Mouse (Mus musculus) kidney, adult 2 months (tissue): ENCODE measurements around the gene Rab25. TPM values are rescaled to one million over a fixed set of nuclear protein-coding genes. Genes with fewer than 3 reads are reported as not detected.

Experiments
- DNase-seq: peaks from one replicate; pipeline ENCODE4 v3.0.0; 2021
- H3K27ac ChIP-seq: fragments of 200-500 bp; 2 replicates; pipeline ENCODE4 v1.5.1; 2012; ENCODE audit warnings: low read depth, low read length, control low read depth, inconsistent platforms; ENCODE audit not compliant: insufficient read depth
- H3K27me3 ChIP-seq: fragments of 200-500 bp; replicated peaks from 2 replicates; pipeline ENCODE4 v1.6.1; 2012; ENCODE audit warnings: mild to moderate bottlenecking, moderate library complexity, low read length, inconsistent platforms; ENCODE audit not compliant: control insufficient read depth, insufficient read depth
- H3K36me3 ChIP-seq: fragments of 200-500 bp; 2 replicates; pipeline ENCODE4 v1.6.1; 2012; ENCODE audit warnings: mild to moderate bottlenecking, moderate library complexity, low read length, inconsistent platforms; ENCODE audit not compliant: control insufficient read depth, insufficient read depth
- H3K4me1 ChIP-seq: fragments of 200-500 bp; 2 replicates; pipeline ENCODE4 v1.6.1; 2011; ENCODE audit warnings: low read length; ENCODE audit not compliant: control insufficient read depth, insufficient read depth
- H3K4me3 ChIP-seq: fragments of 200-500 bp; 2 replicates; pipeline ENCODE4 v1.5.1; 2011; ENCODE audit warnings: mild to moderate bottlenecking, low read depth, low read length, control low read depth; ENCODE audit not compliant: insufficient read depth
- CTCF ChIP-seq: fragments of 200-500 bp; conservative IDR thresholded peaks from 2 replicates; pipeline ENCODE4 v1.5.1; 2011; ENCODE audit warnings: low read depth, mild to moderate bottlenecking, control low read depth, low read length, moderate library complexity, mixed read lengths; ENCODE audit not compliant: insufficient read depth, insufficient read length
- POLR2A ChIP-seq: fragments of 200-500 bp; IDR thresholded peaks from one replicate; pipeline ENCODE4 v1.6.1; 2011; ENCODE audit warnings: low read depth, low read length, control low read depth
- WGBS: fragments of 180-500 bp; shearing (Covaris S2); methylation state at CpG from one replicate; pipeline ENCODE4 v1.1.7; 2018; 5-methylcytosine and 5-hydroxymethylcytosine counted together
- polyA plus RNA-seq: library from polyadenylated mRNA; depleted of rRNA; stranded (reverse); fragments of >200 nt; gene quantifications from 2 replicates; pipeline ENCODE4 v1.2.3, GENCODE M21; 2012

Gene Rab25
- polyA plus RNA-seq, 1 experiment: 50.1 TPM

DNA sequence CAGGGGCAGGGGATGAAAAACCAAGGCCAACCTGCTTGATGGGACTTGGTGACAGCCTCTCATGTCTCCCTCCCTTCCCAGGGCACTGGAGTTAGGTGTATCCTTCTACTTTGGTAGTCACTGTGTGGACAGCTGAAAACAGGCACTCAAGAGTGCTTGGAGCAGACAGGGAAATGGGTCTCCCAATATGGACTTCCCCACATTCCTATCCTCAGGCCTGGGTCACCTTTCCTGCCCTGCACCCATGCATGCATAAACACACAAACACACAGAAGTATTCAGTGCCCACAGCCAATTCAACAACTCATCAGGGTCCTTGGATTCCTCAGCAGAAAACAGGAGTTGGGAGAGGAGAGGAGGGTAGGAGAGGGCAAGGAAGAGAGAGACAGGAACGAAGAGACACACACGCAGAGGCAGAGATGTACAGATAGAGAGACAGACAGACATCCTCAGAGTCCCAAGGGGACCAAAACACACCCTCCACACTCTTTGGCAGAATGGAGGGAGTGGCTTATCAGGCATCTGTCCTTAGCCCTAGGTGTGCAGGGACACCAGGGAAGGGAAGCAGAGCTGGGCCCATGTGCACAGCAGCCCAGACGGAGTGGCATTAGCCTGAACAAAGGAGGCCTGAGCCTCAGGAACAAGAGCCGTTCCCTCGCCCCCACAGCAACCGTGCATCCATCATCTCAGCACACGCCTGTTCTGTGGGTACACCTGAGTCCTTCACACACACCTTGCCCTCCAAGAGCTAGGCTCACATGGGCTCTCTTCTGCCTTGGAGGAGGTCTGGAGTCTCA is 18.7 kb downstream of the Rab25 start:
- no peak for TF ChIP-seq CTCF
- TF ChIP-seq POLR2A: no peak
- 73% methylated on average over 7 of the region's 7 CpGs for WGBS
- Histone ChIP-seq H3K36me3 (no peaks in the 10 kb centered on the region), H3K4me3 (no peak overlapping the region), H3K27ac (peak overlapping the region; percentile 6), H3K4me1 (0 out of 2 replicates have a peak, but pooled peaks cover 7% of the 10 kb centered on the region), H3K27me3 (no peaks in the 10 kb centered on the region)
- peak; percentile 31 for DNase-seq

- DNase-seq: peak; percentile 46
- WGBS: 64% methylated on average over 11 of the region's 11 CpGs
- TF ChIP-seq POLR2A: no peak
- TF ChIP-seq CTCF: no peak
- Histone ChIP-seq H3K36me3 (no peaks in the 10 kb centered on the region), H3K27me3 (no peaks in the 10 kb centered on the region), H3K4me1 (0 out of 2 replicates have a peak, but pooled peaks cover 7% of the 10 kb centered on the region), H3K27ac (no peak overlapping the region), H3K4me3 (no peak overlapping the region)
These were observed 19.5 kb downstream of the Rab25 start for GRCm38 (mm10) chr3:88528646-88529045.

- no peak overlapping the region for H3K27ac ChIP-seq
- H3K27me3 ChIP-seq: no peaks in the 10 kb centered on the region
- H3K36me3 ChIP-seq: no peaks in the 10 kb centered on the region
- 0 out of 2 replicates have a peak, but pooled peaks cover 7% of the 10 kb centered on the region for H3K4me1 ChIP-seq
- 62% methylated on average over 8 of the region's 8 CpGs for WGBS
- DNase-seq: no peak
- H3K4me3 ChIP-seq: no peak overlapping the region
- TF ChIP-seq CTCF: no peak
- TF ChIP-seq POLR2A: no peak
These were observed 20.5 kb downstream of the Rab25 start for GRCm38 (mm10) chr3:88527565-88527964.

DNA sequence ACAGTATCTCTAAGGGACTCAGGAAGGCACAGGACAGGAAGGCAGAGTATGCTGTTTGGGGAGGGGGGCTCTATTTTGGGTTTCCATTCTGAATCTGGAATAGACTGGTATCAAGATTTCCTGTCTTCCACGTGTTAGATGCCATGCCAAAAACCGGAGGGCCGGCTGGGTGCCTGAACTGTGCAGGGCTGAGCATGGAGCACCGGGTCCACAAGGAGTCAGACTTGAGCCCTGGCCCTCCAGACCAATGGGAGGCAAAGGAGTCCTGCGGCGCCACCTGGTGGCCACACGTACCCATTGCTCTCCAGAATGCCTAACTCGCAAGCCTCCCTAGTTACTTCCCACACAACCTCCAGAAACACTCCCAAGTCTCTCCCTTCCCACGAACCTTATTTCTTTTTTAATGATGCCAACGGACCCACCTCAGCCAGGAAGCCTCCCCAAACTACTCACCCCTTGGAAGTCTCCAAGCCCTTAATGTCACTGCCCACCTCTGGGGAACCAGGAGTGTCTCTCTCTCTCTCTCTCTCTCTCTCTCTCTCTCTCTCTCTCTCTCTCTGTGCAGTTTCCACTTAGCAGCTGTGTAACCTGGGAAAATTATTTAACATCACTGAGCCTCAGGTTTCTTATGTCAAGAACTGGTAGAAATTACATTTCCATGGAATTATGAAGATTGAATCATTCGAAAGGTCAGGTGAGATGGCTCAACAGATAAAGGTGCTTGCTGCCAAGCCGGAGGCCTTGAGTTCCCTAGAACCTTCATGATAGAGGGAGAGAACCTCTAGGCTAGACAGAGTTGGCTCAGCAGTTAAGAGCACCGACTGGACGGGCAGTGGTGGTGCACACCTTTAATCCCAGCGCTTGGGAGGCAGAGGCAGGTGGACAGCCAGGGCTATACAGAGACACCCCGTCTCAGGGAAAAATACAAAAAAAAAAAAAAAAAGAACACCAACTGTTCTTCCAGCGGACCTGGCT is 21.7 kb downstream of the Rab25 start:
- WGBS: 31% methylated on average over 17 of the region's 17 CpGs
- no peaks in the 10 kb centered on the region for H3K36me3 ChIP-seq
- H3K27ac ChIP-seq: no peak overlapping the region
- TF ChIP-seq CTCF (peak; percentile 99; the same call in 1 of the 2 replicates), POLR2A (no peak)
- peak; percentile 92 for DNase-seq
- H3K27me3 ChIP-seq: no peaks in the 10 kb centered on the region
- H3K4me3 ChIP-seq: no peak overlapping the region
- H3K4me1 ChIP-seq: 0 out of 2 replicates have a peak, but pooled peaks cover 7% of the 10 kb centered on the region

- Histone ChIP-seq H3K27me3 (no peaks in the 10 kb centered on the region), H3K4me1 (0 out of 2 replicates have a peak, but pooled peaks cover 2% of the 10 kb centered on the region), H3K27ac (no peak overlapping the region), H3K36me3 (no peaks in the 10 kb centered on the region), H3K4me3 (no peak overlapping the region)
- DNase-seq: no peak
- 92% methylated on average over 5 of the region's 5 CpGs for WGBS
- TF ChIP-seq CTCF (no peak), POLR2A (no peak)
These were observed 23.1 kb downstream of the Rab25 start for GRCm38 (mm10) chr3:88525021-88525420.

GRCm38 (mm10) chr3:88523027-88523426 is 25.1 kb downstream of the Rab25 start:
- no peak for TF ChIP-seq CTCF
- no peak for TF ChIP-seq POLR2A
- H3K4me3 ChIP-seq: no peak overlapping the region
- no peaks in the 10 kb centered on the region for H3K27me3 ChIP-seq
- H3K36me3 ChIP-seq: no peaks in the 10 kb centered on the region
- no peak for DNase-seq
- H3K27ac ChIP-seq: no peak overlapping the region
- H3K4me1 ChIP-seq: no peaks in the 10 kb centered on the region
- 58% methylated on average over 8 of the region's 8 CpGs for WGBS
